Mouse (Mus musculus) testis, adult 2 months (tissue): ENCODE measurements around the gene Trpc4ap.

Experiments
- CTCF ChIP-seq: fragments of 200-500 bp; IDR thresholded peaks from 2 replicates; pipeline ENCODE4 v1.5.1; 2012; ENCODE audit warnings: low read depth, mild to moderate bottlenecking, inconsistent platforms, low read length, moderate library complexity; ENCODE audit not compliant: control insufficient read depth, insufficient read depth, insufficient replicate concordance
- POLR2A ChIP-seq: fragments of 200-500 bp; IDR thresholded peaks from 2 replicates; pipeline ENCODE4 v1.6.1; 2012; ENCODE audit warnings: low read depth, mild to moderate bottlenecking, inconsistent platforms, low read length, moderate library complexity; ENCODE audit not compliant: control insufficient read depth

DNA sequence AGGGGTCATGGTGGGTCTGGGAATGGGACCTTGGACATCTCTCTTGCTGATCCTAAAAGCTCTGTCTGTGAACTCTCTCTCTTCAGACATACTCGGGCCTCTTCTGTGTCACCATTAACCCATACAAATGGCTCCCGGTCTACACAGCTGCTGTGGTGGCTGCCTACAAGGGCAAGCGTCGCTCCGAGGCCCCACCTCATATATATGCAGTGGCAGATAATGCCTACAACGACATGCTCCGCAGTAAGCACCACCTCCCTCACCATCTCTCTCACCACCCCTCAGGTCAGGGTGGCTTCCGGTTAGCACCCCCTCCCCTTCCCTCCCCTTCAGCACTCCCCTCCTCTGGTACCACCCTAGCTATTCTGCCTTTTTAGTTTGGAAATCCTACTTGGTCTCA is 78.2 kb downstream of the Trpc4ap start:
- TF ChIP-seq POLR2A (no peak), CTCF (no peak)
